Mouse (Mus musculus) heart, adult 2 months (tissue): ENCODE measurements at regions not wholly inside any gene's neighbourhood (a gene's known extent, or its start where the extent isn't known, plus 50 kb on each side); places are given as distances from the start of the nearest gene placed in this dataset.

Experiments
- DNase-seq, 2 experiments: peaks; one replicate each; pipeline ENCODE4 v3.0.0; 2021
- H3K27ac ChIP-seq: fragments of 200-600 bp; 2 replicates; pipeline ENCODE4 v1.8.1; 2022
- H3K27me3 ChIP-seq: fragments of 200-500 bp; 2 replicates; pipeline ENCODE4 v1.6.1; 2012; ENCODE audit warnings: mild to moderate bottlenecking, low read length, inconsistent platforms, mixed read lengths; ENCODE audit not compliant: control insufficient read depth, insufficient read depth
- H3K36me3 ChIP-seq: fragments of 200-500 bp; 2 replicates; pipeline ENCODE4 v1.6.1; 2012; ENCODE audit warnings: low read length, inconsistent platforms; ENCODE audit not compliant: control insufficient read depth, insufficient read depth
- H3K4me1 ChIP-seq: fragments of 200-500 bp; 2 replicates; pipeline ENCODE4 v1.6.1; 2011; ENCODE audit warnings: low read length; ENCODE audit not compliant: control insufficient read depth, insufficient read depth
- H3K4me3 ChIP-seq: fragments of 200-600 bp; 2 replicates; pipeline ENCODE4 v1.8.1; 2022
- H3K79me2 ChIP-seq: fragments of 200-500 bp; replicated peaks from 2 replicates; pipeline ENCODE4 v1.6.1; 2012; ENCODE audit warnings: mild to moderate bottlenecking, inconsistent platforms, low read length, moderate library complexity, mixed read lengths; ENCODE audit not compliant: control insufficient read depth, insufficient read depth
- H3K9ac ChIP-seq: fragments of 200-500 bp; 2 replicates; pipeline ENCODE4 v1.6.1; 2012; ENCODE audit warnings: low read depth, mild to moderate bottlenecking, control low read depth, inconsistent platforms, low read length, mixed read lengths
- CTCF ChIP-seq: fragments of 200-600 bp; IDR thresholded peaks from 2 replicates; pipeline ENCODE4 v1.8.1; 2022; ENCODE audit warnings: antibody characterized with exemption, mild to moderate bottlenecking, moderate library complexity
- EP300 ChIP-seq: fragments of 200-500 bp; IDR thresholded peaks from 2 replicates; pipeline ENCODE4 v1.6.1; 2011; ENCODE audit warnings: low read depth, low read length, control low read depth; ENCODE audit not compliant: insufficient read depth
- POLR2A ChIP-seq: fragments of 200-500 bp; IDR thresholded peaks from 2 replicates; pipeline ENCODE4 v1.6.1; 2011; ENCODE audit warnings: mild to moderate bottlenecking, low read depth, low read length, control low read depth; ENCODE audit not compliant: insufficient read depth
- WGBS: fragments of 180-500 bp; shearing (Covaris S2); methylation state at CpG from one replicate; pipeline ENCODE4 v1.1.7; 2018; 5-methylcytosine and 5-hydroxymethylcytosine counted together
- intact Hi-C: fragments of 180-260 bp; cut with DNase I; formaldehyde crosslinking; loops from one replicate; pipeline ENCODE4 v1.15.1; 2025

- intact Hi-C loops = no loop called here
- Histone ChIP-seq H3K4me1 (no peaks in the 10 kb centered on the region), H3K79me2 (no peaks in the 10 kb centered on the region), H3K36me3 (no peaks in the 10 kb centered on the region), H3K9ac (no peak overlapping the region), H3K4me3 (no peak overlapping the region), H3K27me3 (no peaks in the 10 kb centered on the region), H3K27ac (no peak overlapping the region)
- TF ChIP-seq EP300 = no peak
- TF ChIP-seq CTCF = no peak
- no peak for TF ChIP-seq POLR2A
- 84% methylated on average over 17 of the region's 17 CpGs for WGBS
- DNase-seq = no peak
Measured at GRCm38 (mm10) chr1:76896152-76896864, 618.6 kb downstream of the Epha4 start.

GRCm38 (mm10) chr1:76897431-76897830 is 617.5 kb downstream of the Epha4 start:
- Histone ChIP-seq H3K27me3 (no peaks in the 10 kb centered on the region), H3K79me2 (no peaks in the 10 kb centered on the region), H3K36me3 (no peaks in the 10 kb centered on the region), H3K4me3 (no peak overlapping the region), H3K4me1 (no peaks in the 10 kb centered on the region), H3K27ac (no peak overlapping the region), H3K9ac (no peak overlapping the region)
- no peak for DNase-seq
- intact Hi-C loops = no loop called here
- TF ChIP-seq POLR2A = no peak
- TF ChIP-seq CTCF = no peak
- no peak for TF ChIP-seq EP300
- WGBS = 85% methylated on average over 5 of the region's 7 CpGs

GRCm38 (mm10) chr1:76911472-76911871 is 603.4 kb downstream of the Epha4 start:
- no peak for DNase-seq
- intact Hi-C loops = no loop called here
- TF ChIP-seq CTCF (no peak), POLR2A (no peak), EP300 (no peak)
- WGBS = 88% methylated on average over 3 of the region's 3 CpGs
- Histone ChIP-seq H3K36me3 (no peaks in the 10 kb centered on the region), H3K27ac (no peak overlapping the region), H3K4me3 (no peak overlapping the region), H3K27me3 (no peaks in the 10 kb centered on the region), H3K79me2 (no peaks in the 10 kb centered on the region), H3K9ac (no peak overlapping the region), H3K4me1 (no peaks in the 10 kb centered on the region)

GRCm38 (mm10) chr1:76919541-76919940 is 595.3 kb downstream of the Epha4 start:
- TF ChIP-seq CTCF = no peak
- TF ChIP-seq POLR2A = no peak
- TF ChIP-seq EP300 = no peak
- Histone ChIP-seq H3K27ac (no peak overlapping the region), H3K36me3 (no peaks in the 10 kb centered on the region), H3K4me1 (no peaks in the 10 kb centered on the region), H3K79me2 (no peaks in the 10 kb centered on the region), H3K27me3 (no peaks in the 10 kb centered on the region), H3K4me3 (no peak overlapping the region), H3K9ac (no peak overlapping the region)
- intact Hi-C loops = no loop called here
- 34% methylated on average over 2 of the region's 2 CpGs for WGBS
- no peak for DNase-seq

- Histone ChIP-seq H3K27me3 (no peaks in the 10 kb centered on the region), H3K27ac (no peak overlapping the region), H3K4me3 (no peak overlapping the region), H3K79me2 (no peaks in the 10 kb centered on the region), H3K36me3 (no peaks in the 10 kb centered on the region), H3K4me1 (no peaks in the 10 kb centered on the region), H3K9ac (no peak overlapping the region)
- no peak for DNase-seq
- TF ChIP-seq POLR2A = no peak
- peak; percentile 51 for TF ChIP-seq CTCF
- TF ChIP-seq EP300 = no peak
- intact Hi-C loops = no loop called here
Measured at GRCm38 (mm10) chr1:76920634-76921033, 594.3 kb downstream of the Epha4 start.

- H3K4me3 ChIP-seq = no peak overlapping the region
- H3K27ac ChIP-seq = no peak overlapping the region
- no peaks in the 10 kb centered on the region for H3K79me2 ChIP-seq
- no peaks in the 10 kb centered on the region for H3K4me1 ChIP-seq
- 71% methylated on average over 5 of the region's 5 CpGs for WGBS
- H3K36me3 ChIP-seq = no peaks in the 10 kb centered on the region
- intact Hi-C loops = no loop called here
- DNase-seq = no peak
- no peak overlapping the region for H3K9ac ChIP-seq
- H3K27me3 ChIP-seq = no peaks in the 10 kb centered on the region
- TF ChIP-seq EP300 (no peak), CTCF (no peak), POLR2A (no peak)
Measured at GRCm38 (mm10) chr1:76927041-76927440, 587.8 kb downstream of the Epha4 start.
